Comparison of ENCODE assay signal across 12 mouse cellular contexts in the genomic region with DNA sequence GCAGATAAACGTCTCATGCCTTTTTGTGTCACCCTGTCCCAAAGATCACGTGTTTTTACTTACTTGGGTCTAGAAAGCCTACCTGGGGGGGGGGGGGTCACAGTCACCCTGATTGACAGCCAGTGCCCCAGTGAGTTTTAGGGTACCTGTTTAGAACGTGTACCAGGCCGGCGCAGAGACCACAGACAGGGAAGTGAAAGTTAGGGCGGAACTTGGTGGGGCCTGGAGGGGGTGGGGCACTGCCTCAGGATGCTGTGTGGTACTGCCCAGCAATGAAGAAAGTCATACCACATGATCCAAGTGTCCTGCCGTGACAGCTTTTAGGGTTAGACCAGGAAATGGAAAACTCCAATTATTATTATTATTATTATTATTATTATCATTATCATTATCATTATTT. TPM values are rescaled to one million over a fixed set of nuclear protein-coding genes. Genes with fewer than 3 reads are reported as not detected.
DNase-seq lines count a peak whose midpoint lies in the region; ATAC-seq lines count a peak whose summit lies in the region.
"Had no signal": no experiment of that assay in that cellular context is flagged by ENCODE, and none has a peak within 500 bp of the region (broad histone marks: within the 10 kb centered on the region; RNA-seq: fewer than 3 reads in every experiment).

No protein-coding gene starts in this region.

- H3K4me2 ChIP-seq in neural tube, embryonic 15.5 days, result no peak overlapping the region
- H3K4me2 ChIP-seq: forebrain, embryonic 13.5 days; limb, embryonic 15.5 days had no signal

- H3K4me1 ChIP-seq in neural tube, embryonic 15.5 days, result peaks cover 3% of the 10 kb centered on the region

- no peaks in the 10 kb centered on the region for H3K9me3 ChIP-seq in neural tube, embryonic 15.5 days (replicated peaks)
- H3K9me3 ChIP-seq: limb, embryonic 15.5 days had no signal

- peak; percentile 73 for ATAC-seq in megakaryocyte progenitor cell, adult 5-6 weeks (replicated peaks; ENCODE audit: poor library complexity)
- ATAC-seq in neural tube, embryonic 15.5 days (ENCODE audit: low FRiP score), result no peak
- ATAC-seq: hindbrain, postnatal 0 days had no signal

- no peaks in the 10 kb centered on the region for H3K27me3 ChIP-seq in neural tube, embryonic 15.5 days (replicated peaks)
- H3K27me3 ChIP-seq: forebrain, embryonic 13.5 days; limb, embryonic 15.5 days had no signal

- DNase-seq in right cerebral cortex, postnatal 10 days (ENCODE audit: low spot score in 2 of 2), result peak; percentile 50 to 63
- DNase-seq in right cerebral cortex, adult 2 months (ENCODE audit: low spot score in 2 of 2), result no peak
- peak; percentile 49 for DNase-seq in liver
- DNase-seq in thymus, postnatal 4 days, result peak; percentile 54
- DNase-seq in kidney, adult 9 months, result no peak
- DNase-seq: retina, postnatal 1 day had no signal

- 81% methylated on average over 7 of the region's 7 CpGs for WGBS in neural tube, embryonic 15.5 days

- no peaks in the 10 kb centered on the region for H3K36me3 ChIP-seq in neural tube, embryonic 15.5 days
- H3K36me3 ChIP-seq: limb, embryonic 15.5 days had no signal

- H3K9ac ChIP-seq in neural tube, embryonic 15.5 days (replicated peaks), result no peak overlapping the region
- H3K9ac ChIP-seq: forebrain, embryonic 13.5 days; limb, embryonic 15.5 days had no signal

- no peak overlapping the region for H3K27ac ChIP-seq in neural tube, embryonic 15.5 days (replicated peaks)
- H3K27ac ChIP-seq: forebrain, embryonic 13.5 days; heart, adult 2 months; hindbrain, postnatal 0 days; limb, embryonic 15.5 days had no signal

- no peak overlapping the region for H3K4me3 ChIP-seq in neural tube, embryonic 15.5 days (replicated peaks)
- H3K4me3 ChIP-seq: forebrain, embryonic 13.5 days; heart, adult 2 months; limb, embryonic 15.5 days had no signal

RNA-seq across cellular contexts. Expression of a gene that starts 22.3 kb away (rescaled TPM):
- total RNA-seq in megakaryocyte progenitor cell, adult 5-6 weeks (2015), result 47.8 and 52.7 TPM in 2 replicates
- total RNA-seq in megakaryocyte progenitor cell, adult 5-6 weeks (2017), result 72.8 and 72.9 TPM in 2 replicates
- polyA plus RNA-seq in neural tube, embryonic 15.5 days (2015; fragmentation: Nextera tagmentation; extraction: Ambion mirVana), result 1.3 and 5.4 TPM in 2 replicates

Comparison
In these comparisons a context has a peak if more than half of its experiments do, and no peak if none do; other contexts are left out.
1. DNase-seq: peak in right cerebral cortex, postnatal 10 days (2 of 2), liver (single experiment) and thymus, postnatal 4 days (single experiment); none in right cerebral cortex, adult 2 months (0 of 2) and kidney, adult 9 months (single experiment).